Mouse (Mus musculus) stomach, adult 2 months (tissue): ENCODE data around the gene Ndufs6. TPM values are rescaled to one million over a fixed set of nuclear protein-coding genes. Genes with fewer than 3 reads are reported as not detected.

ENCODE experiments used
- polyA plus RNA-seq: library from polyadenylated mRNA; depleted of rRNA; stranded (reverse); fragments of >200 nt; gene quantifications from 2 replicates; pipeline ENCODE4 v1.2.3, GENCODE M21; 2012; rRNA removed

The Ndufs6 gene
- polyA plus RNA-seq = 12.7 and 14.5 TPM in 2 replicates

GRCm38 (mm10) chr13:73327827-73328698, at the start of gene Ndufs6, which contains the start of gene Mrpl36:
Gene Ndufs6, minus strand, starts transcription at chr13:73328542.
Gene Mrpl36, plus strand, starts transcription at chr13:73328513.

Other genes starting within 250 kb of the Ndufs6 start
- 0.05 TPM in 1 of 2 replicates, not detected in the other for gene Irx4, start 68.1 kb downstream of the Ndufs6 start, polyA plus RNA-seq
- gene Mrpl36, start within 50 bp of the Ndufs6 start, polyA plus RNA-seq = 91.9 and 114 TPM in 2 replicates
- 3.9 and 5.8 TPM in 2 replicates for gene Lpcat1, start 138.7 kb upstream of the Ndufs6 start, polyA plus RNA-seq
- gene Slc6a3, start 208.2 kb upstream of the Ndufs6 start, polyA plus RNA-seq = 0.03 TPM in 1 of 2 replicates, not detected in the other